Mouse (Mus musculus): ENCODE data around the gene Zfp423.

GRCm38 (mm10) chr8:87894287-87894686, 65.1 kb downstream of the Zfp423 start:
- TF ChIP-seq CTCF (IDR thresholded peaks at IDR 0.05; ENCODE audit: borderline replicate concordance, insufficient read depth, low read length) = no peak
- TF ChIP-seq POLR2A (IDR thresholded peaks at IDR 0.05; ENCODE audit: low read depth, low read length) = no peak
